7 mouse cellular contexts compared by ENCODE assay signal in genomic region chr11:117436401-117437109, GRCm38 (mm10). TPM values are rescaled to one million over a fixed set of nuclear protein-coding genes. Genes with fewer than 3 reads are reported as not detected.
DNase-seq lines count a peak whose midpoint lies in the region; ATAC-seq and TF ChIP-seq lines count a peak whose summit lies in the region.

No protein-coding gene starts in this region.

- 14% methylated on average over 22 of the region's 22 CpGs for WGBS in cerebellum, adult 2 months
- 17% methylated on average over 22 of the region's 22 CpGs for WGBS in forebrain, postnatal 0 days
- 27% methylated on average over 22 of the region's 22 CpGs for WGBS in stomach, embryonic 15.5 days

- TF ChIP-seq CTCF in cerebellum, adult 2 months (IDR thresholded peaks at IDR 0.05; ENCODE audit: borderline replicate concordance, insufficient read depth, low read depth, low read length) = no peak
- no peak for TF ChIP-seq CTCF in forebrain, postnatal 0 days (IDR thresholded peaks at IDR 0.05; ENCODE audit: low read depth)

- DNase-seq in adrenal gland, postnatal 14 days = peak; percentile 69
- DNase-seq in cerebellum, adult 2 months = peak; percentile 73 to 81
- DNase-seq in forebrain, postnatal 0 days = peak; percentile 92
- DNase-seq in kidney, postnatal 25 days = peak; percentile 82 to 91
- peak; percentile 9 to 37 for DNase-seq in lung, postnatal 4 days
- DNase-seq in yolk sac, embryonic 10.5 days (ENCODE audit: low spot score) = no peak

- no peaks in the 10 kb centered on the region for H3K9me3 ChIP-seq in forebrain, postnatal 0 days (ENCODE audit: low read length)
- H3K9me3 ChIP-seq in stomach, embryonic 15.5 days = no peaks in the 10 kb centered on the region

- H3K4me1 ChIP-seq in cerebellum, adult 2 months (ENCODE audit: control insufficient read depth, insufficient read depth, low read length) = peaks cover 10% of the 10 kb centered on the region
- H3K4me1 ChIP-seq in forebrain, postnatal 0 days (ENCODE audit: insufficient read depth) = peaks cover 30% of the 10 kb centered on the region
- H3K4me1 ChIP-seq in stomach, embryonic 15.5 days = peaks cover 13% of the 10 kb centered on the region

- no peaks in the 10 kb centered on the region for H3K27me3 ChIP-seq in cerebellum, adult 2 months (ENCODE audit: control insufficient read depth, insufficient read depth, low read length)
- H3K27me3 ChIP-seq in forebrain, postnatal 0 days (ENCODE audit: insufficient read depth, low read length) = no peaks in the 10 kb centered on the region
- H3K27me3 ChIP-seq in stomach, embryonic 15.5 days (replicated peaks) = peaks cover 7% of the 10 kb centered on the region; the same call in 1 of the 2 replicates

- peak overlapping the region; percentile 6 for H3K4me3 ChIP-seq in cerebellum, adult 2 months (replicated peaks; ENCODE audit: insufficient read depth, low read depth, low read length)
- H3K4me3 ChIP-seq in forebrain, postnatal 0 days (ENCODE audit: low read depth, low read length) = no peak overlapping the region; the same call in 1 of the 2 replicates
- H3K4me3 ChIP-seq in stomach, embryonic 15.5 days (replicated peaks) = no peak overlapping the region

- ATAC-seq in forebrain, postnatal 0 days = peak; percentile 96
- ATAC-seq in stomach, embryonic 15.5 days (ENCODE audit: insufficient read depth, low FRiP score, low read depth) = 0 out of 2 replicates have a peak, but pooled peaks have one; percentile 23

- H3K27ac ChIP-seq in cerebellum, adult 2 months (ENCODE audit: insufficient read depth, low read length) = no peak overlapping the region
- H3K27ac ChIP-seq in forebrain, postnatal 0 days (ENCODE audit: low read depth, low read length) = no peak overlapping the region
- no peak overlapping the region for H3K27ac ChIP-seq in stomach, embryonic 15.5 days

- H3K4me2 ChIP-seq in forebrain, postnatal 0 days (ENCODE audit: low read depth) = peak overlapping the region; percentile 32
- no peak overlapping the region for H3K4me2 ChIP-seq in stomach, embryonic 15.5 days

- H3K9ac ChIP-seq in forebrain, postnatal 0 days = 0 out of 2 replicates have a peak overlapping the region, but pooled peaks have one; percentile 6
- H3K9ac ChIP-seq in stomach, embryonic 15.5 days = no peak overlapping the region

- TF ChIP-seq POLR2A in cerebellum, adult 2 months (IDR thresholded peaks at IDR 0.05; ENCODE audit: borderline replicate concordance, insufficient read depth, low read length) = no peak

- no peaks in the 10 kb centered on the region for H3K36me3 ChIP-seq in forebrain, postnatal 0 days (ENCODE audit: insufficient read depth)
- H3K36me3 ChIP-seq in stomach, embryonic 15.5 days = no peaks in the 10 kb centered on the region

RNA-seq across cellular contexts. Expression of gene Gm11733, which starts 47.6 kb away (rescaled TPM):
- total RNA-seq in adrenal gland, postnatal 14 days (2021) = not detected in 2 replicates
- polyA plus RNA-seq in cerebellum, adult 2 months (2012; rRNA removed) = 0.06 and 0.13 TPM in 2 replicates
- 0.14 and 0.23 TPM in 2 replicates for total RNA-seq in forebrain, postnatal 0 days (2014; rRNA removed)
- 0.08 and 0.18 TPM in 2 replicates for polyA plus RNA-seq in forebrain, postnatal 0 days (2015; fragmentation: Nextera tagmentation; extraction: Ambion mirVana)
- not detected in 2 replicates for polyA plus RNA-seq in stomach, embryonic 15.5 days (2015; fragmentation: Nextera tagmentation; extraction: Ambion mirVana)
